Mouse (Mus musculus) testis, adult 2 months (tissue): ENCODE measurements around the gene Poc1b. TPM values are rescaled to one million over a fixed set of nuclear protein-coding genes. Genes with fewer than 3 reads are reported as not detected.
"Not testable (repeated sequence)": the region's sequence is repeated elsewhere in the genome, so short reads cannot be mapped to it uniquely, and the experiment has no call there.

ENCODE experiments used
- H3K27ac ChIP-seq: fragments of 200-500 bp; 2 replicates; pipeline ENCODE4 v1.5.1; 2012; ENCODE audit warnings: low read depth, low read length; ENCODE audit not compliant: control insufficient read depth, insufficient read depth
- H3K27me3 ChIP-seq: fragments of 200-500 bp; 2 replicates; pipeline ENCODE4 v1.6.1; 2012; ENCODE audit warnings: mild to moderate bottlenecking, low read length, moderate library complexity; ENCODE audit not compliant: control insufficient read depth, insufficient read depth
- H3K36me3 ChIP-seq: fragments of 200-500 bp; 2 replicates; pipeline ENCODE4 v1.6.1; 2012; ENCODE audit warnings: mild to moderate bottlenecking, low read length; ENCODE audit not compliant: control insufficient read depth, insufficient read depth
- H3K4me1 ChIP-seq: fragments of 200-500 bp; 2 replicates; pipeline ENCODE4 v1.6.1; 2012; ENCODE audit warnings: low read length; ENCODE audit not compliant: control insufficient read depth, insufficient read depth
- H3K4me3 ChIP-seq: fragments of 200-500 bp; 2 replicates; pipeline ENCODE4 v1.5.1; 2012; ENCODE audit warnings: low read depth, mild to moderate bottlenecking, low read length, moderate library complexity, mixed read lengths; ENCODE audit not compliant: control insufficient read depth
- CTCF ChIP-seq: fragments of 200-500 bp; IDR thresholded peaks from 2 replicates; pipeline ENCODE4 v1.5.1; 2012; ENCODE audit warnings: low read depth, mild to moderate bottlenecking, inconsistent platforms, low read length, moderate library complexity; ENCODE audit not compliant: control insufficient read depth, insufficient read depth, insufficient replicate concordance
- POLR2A ChIP-seq: fragments of 200-500 bp; IDR thresholded peaks from 2 replicates; pipeline ENCODE4 v1.6.1; 2012; ENCODE audit warnings: low read depth, mild to moderate bottlenecking, inconsistent platforms, low read length, moderate library complexity; ENCODE audit not compliant: control insufficient read depth
- polyA plus RNA-seq: library from polyadenylated mRNA; depleted of rRNA; stranded (reverse); fragments of >200 nt; gene quantifications from 2 replicates; pipeline ENCODE4 v1.2.3, GENCODE M21; 2012

Gene Poc1b
- polyA plus RNA-seq, 1 experiment: 73.4 TPM

DNA sequence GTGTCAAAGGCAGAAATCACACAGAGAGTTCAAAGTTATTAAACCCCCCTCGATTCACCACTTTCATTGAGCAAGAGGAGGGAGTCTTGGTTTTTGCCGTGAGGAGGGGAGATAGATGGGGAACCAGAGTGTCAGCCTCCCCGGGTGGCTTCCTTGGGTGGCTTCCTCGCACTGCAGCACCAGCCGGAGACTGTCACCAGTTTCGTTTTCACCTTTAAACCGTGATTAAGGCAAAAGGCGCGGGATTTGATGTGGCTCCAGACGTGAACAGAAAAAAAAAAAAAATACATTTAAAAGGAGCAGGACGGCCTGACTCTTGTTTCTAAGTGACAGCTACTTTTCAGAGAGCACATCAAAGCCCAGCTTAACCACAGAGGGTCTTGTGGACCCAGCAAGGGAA is 97.7 kb downstream of the Poc1b start:
- Histone ChIP-seq H3K4me3 (0 out of 2 replicates have a peak overlapping the region, but pooled peaks have one; percentile 3), H3K27ac (no peak overlapping the region), H3K4me1 (peaks cover 2% of the 10 kb centered on the region; the same call in 1 of the 2 replicates), H3K36me3 (no peaks in the 10 kb centered on the region), H3K27me3 (no peaks in the 10 kb centered on the region)
- TF ChIP-seq POLR2A (peak; percentile 33; the same call in 1 of the 2 replicates), CTCF (no peak)

DNA sequence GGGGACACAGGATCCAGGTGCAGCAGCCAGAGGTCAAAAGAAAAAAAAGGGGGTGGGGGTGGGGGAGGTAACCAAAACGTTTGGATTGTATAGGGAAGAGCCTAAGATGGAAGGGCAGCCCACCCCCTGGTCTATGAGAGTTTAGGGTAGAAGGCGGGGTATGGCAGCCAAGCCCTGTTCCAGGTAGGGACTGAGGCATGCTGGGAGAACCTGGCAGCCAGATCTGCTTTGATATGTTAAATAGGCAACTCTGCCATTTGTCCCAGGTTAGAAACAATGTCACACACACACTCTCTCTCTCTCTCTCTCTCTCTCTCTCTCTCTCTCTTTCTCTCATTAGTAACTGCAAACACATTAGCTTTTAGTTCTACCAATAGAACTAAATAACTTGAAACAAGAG is 100.3 kb downstream of the Poc1b start:
- Histone ChIP-seq H3K4me3 (no peak overlapping the region), H3K4me1 (peaks cover 2% of the 10 kb centered on the region; the same call in 1 of the 2 replicates), H3K27me3 (no peaks in the 10 kb centered on the region), H3K27ac (no peak overlapping the region), H3K36me3 (no peaks in the 10 kb centered on the region)
- no peak for TF ChIP-seq POLR2A
- no peak for TF ChIP-seq CTCF

DNA sequence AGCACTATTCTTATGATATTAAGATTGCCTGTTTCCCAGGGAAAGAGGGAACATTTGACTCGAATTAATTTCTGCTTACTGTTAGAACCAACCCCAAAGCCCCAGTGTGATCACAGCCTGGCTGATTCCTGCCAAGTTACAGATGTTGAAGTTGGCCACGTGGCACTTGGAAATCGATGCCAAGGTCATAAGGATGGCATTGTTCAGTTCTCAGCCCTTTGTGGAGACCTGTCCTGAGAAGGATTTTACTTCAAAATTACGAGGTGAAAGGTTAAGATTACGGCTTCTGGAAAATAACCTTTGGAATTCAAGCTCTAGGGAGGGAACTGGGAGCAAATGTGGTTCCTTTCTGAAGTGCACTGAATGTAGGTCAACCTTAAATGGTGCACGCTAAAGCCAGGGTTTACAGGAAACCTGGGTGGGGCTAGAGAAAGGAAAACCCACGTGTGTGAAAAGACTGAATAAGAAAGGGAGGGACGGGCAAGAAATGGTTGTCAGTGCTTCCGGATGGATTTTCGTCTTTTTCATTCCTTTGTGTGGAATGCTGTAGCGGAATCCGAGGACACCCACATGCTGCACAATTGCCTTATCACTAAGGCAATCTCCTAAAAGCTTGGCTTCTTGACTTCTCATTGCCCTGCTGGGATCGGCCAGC is 102.4 kb downstream of the Poc1b start:
- Histone ChIP-seq H3K27me3 (no peaks in the 10 kb centered on the region), H3K4me3 (no peak overlapping the region), H3K27ac (no peak overlapping the region), H3K4me1 (no peaks in the 10 kb centered on the region; the same call in 1 of the 2 replicates), H3K36me3 (no peaks in the 10 kb centered on the region)
- TF ChIP-seq POLR2A (no peak), CTCF (no peak)

DNA sequence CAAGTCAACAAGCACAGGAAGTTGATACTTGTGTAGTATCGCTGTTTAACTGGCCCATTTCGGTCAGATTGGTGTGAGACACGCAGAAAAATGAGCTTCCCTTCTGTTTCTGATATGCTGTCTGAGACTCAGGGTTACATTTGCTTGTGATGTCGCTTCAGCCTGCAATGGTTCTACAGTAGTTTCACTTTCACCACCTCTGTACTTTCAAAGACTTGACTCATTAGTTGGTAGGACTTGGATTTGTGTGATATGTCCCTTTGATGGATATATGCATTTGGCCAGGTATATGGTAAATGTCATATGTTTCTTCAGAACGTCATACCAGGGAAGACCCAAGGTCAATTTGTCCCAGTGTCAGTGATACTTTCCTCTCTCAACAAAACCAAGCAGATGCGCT is 104.2 kb downstream of the Poc1b start:
- H3K4me1 ChIP-seq: peaks cover 3% of the 10 kb centered on the region; the same call in 1 of the 2 replicates
- H3K36me3 ChIP-seq: no peaks in the 10 kb centered on the region
- no peaks in the 10 kb centered on the region for H3K27me3 ChIP-seq
- no peak overlapping the region for H3K27ac ChIP-seq
- no peak overlapping the region for H3K4me3 ChIP-seq
- TF ChIP-seq POLR2A: no peak
- no peak for TF ChIP-seq CTCF

DNA sequence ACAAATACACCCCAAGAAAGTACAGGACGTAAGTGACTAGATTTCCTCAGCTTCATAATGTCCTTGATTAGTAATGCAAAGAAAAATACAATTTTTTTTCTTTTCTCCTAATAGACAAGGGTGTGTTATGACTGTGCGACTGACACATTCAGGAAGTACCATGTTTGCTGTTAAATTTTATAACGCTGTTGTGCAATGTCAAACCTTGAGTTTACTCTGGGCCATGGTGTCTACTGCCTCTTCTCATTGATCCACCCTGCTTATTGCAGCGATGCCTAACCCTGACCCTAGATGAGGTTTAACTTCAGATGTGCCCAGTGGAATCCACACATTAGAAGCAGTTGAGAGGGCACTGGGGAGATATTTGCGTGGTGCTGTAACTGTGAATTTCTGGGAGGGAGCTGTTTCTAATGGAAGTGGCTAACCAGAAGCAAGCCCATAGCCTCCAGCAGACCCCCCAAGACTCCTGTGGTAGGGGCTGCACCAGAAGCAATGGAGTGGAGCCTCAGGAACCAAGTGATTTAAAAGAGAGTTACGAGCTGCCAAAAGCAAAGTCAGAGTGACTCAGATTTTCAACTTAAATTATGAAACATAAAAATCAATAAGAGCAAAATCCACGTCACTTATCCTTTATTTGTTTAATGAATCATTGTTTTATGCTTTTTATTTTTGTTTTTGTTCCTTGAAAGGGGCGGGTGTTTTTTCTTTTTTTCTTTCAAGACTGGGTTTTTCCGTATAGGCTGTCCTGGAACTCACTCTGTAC is 104.8 kb downstream of the Poc1b start:
- H3K27ac ChIP-seq: no peak overlapping the region
- no peak for TF ChIP-seq CTCF
- no peak for TF ChIP-seq POLR2A
- H3K36me3 ChIP-seq: no peaks in the 10 kb centered on the region
- peaks cover 3% of the 10 kb centered on the region; the same call in 1 of the 2 replicates for H3K4me1 ChIP-seq
- no peak overlapping the region for H3K4me3 ChIP-seq
- no peaks in the 10 kb centered on the region for H3K27me3 ChIP-seq

DNA sequence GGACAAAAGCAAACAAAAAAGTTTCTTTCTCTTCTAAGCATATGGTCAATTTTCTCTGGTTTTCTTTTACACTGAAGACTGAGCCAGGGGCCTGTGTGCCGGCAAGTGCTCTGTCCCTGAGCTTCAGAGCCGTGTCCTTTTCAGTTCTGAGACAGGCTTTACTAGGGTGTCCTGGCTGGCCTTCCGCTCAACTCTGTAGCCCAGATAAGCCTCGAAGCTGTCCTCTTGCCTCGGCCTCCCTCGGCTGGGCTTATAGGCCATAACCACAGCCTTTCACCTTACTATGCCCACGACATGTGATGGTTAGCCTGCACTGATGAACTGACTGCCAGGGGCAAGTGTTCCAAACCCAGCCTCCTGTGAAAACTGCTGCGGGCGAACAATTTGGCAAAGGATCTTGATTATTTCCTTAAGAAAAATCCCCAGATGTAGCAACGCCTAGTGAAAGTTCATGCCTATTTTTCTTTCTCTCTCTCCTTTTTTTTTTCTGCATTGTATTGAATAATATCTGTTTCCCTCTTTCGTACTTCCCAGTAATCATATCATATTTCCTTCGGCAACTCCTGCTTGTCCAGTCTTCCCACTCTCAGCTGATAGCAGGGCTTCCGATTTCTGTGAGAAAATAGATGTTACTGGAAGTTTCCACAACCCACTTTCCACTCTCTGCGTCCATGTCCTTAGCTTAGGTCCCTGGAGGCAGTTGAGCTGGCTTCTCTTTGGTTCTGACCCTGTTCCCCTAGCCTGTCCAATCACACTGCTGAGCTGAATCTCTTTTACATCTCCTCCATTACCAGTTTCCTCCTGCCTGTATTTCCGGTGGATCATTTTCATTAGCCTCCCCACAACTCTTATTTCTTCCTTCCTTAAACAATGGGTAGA is 107.8 kb downstream of the Poc1b start:
- TF ChIP-seq CTCF (no peak), POLR2A (no peak)
- H3K4me1 ChIP-seq: peaks cover 3% of the 10 kb centered on the region; the same call in 1 of the 2 replicates
- no peaks in the 10 kb centered on the region for H3K27me3 ChIP-seq
- H3K36me3 ChIP-seq: no peaks in the 10 kb centered on the region
- H3K4me3 ChIP-seq: no peak overlapping the region
- no peak overlapping the region for H3K27ac ChIP-seq

DNA sequence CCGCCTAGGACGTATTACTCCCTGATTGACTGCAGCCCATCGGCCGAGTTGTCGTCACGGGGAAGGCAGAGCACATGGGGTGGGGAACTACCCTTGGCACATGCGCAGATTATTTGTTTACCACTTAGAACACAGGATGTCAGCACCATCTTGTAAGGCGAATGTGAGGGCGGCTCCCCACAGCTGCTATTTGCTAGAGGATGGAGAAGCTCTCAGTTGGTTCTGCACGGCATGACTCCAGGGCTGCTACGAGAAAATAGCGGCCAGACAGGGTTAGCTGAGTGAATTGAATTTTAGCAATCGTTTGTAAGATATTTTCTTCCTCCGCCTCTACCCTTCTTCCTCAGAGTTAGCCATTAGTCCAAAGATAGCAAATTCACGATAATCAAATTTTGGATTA is 109.7 kb downstream of the Poc1b start:
- H3K4me1 ChIP-seq, H3K27me3 ChIP-seq, H3K36me3 ChIP-seq, H3K27ac ChIP-seq, H3K4me3 ChIP-seq: not testable (repeated sequence)
